Mouse (Mus musculus) stomach, postnatal 0 days (tissue): Measurements from ENCODE around the gene Olfr461.

ENCODE experiments used
- CTCF ChIP-seq: IDR thresholded peaks from 2 replicates; pipeline ENCODE4 v1.5.1; 2016; ENCODE audit warnings: antibody characterized with exemption, low read depth, mild to moderate bottlenecking, moderate library complexity
- EP300 ChIP-seq: optimal IDR thresholded peaks from 2 replicates; pipeline ENCODE3; 2016; ENCODE audit warnings: antibody characterized with exemption

DNA sequence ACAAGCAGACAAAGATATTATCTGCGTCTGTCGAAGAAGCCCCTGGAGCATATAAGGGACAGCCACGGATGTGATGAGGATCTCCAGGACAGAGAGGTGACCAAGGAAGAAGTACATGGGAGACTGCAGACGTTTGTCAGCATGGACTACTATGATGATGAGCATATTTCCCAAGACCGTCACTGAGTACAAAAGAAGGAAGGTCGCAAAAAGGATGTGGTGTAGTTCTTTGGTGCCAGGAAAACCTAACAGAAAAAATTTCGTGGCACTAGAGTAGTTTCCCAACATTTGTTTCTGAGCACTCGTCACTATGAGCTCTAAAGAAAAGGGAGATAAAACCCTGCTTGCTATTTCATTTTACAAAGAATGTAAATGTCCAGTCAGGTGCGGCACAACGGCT is 10.2 kb downstream of the Olfr461 start:
- TF ChIP-seq CTCF (no peak), EP300 (no peak)
